Mouse (Mus musculus) layer of hippocampus, postnatal 25 days (tissue): ENCODE measurements around the gene Akr1b10. TPM values are rescaled to one million over a fixed set of nuclear protein-coding genes. Genes with fewer than 3 reads are reported as not detected.
"Not testable (repeated sequence)": the region's sequence is repeated elsewhere in the genome, so short reads cannot be mapped to it uniquely, and the experiment has no call there.

Source experiments
- DNase-seq, 2 experiments: peaks; one replicate each; pipeline ENCODE4 v3.0.0; 2022; ENCODE audit warnings: mixed read lengths in 2 of 2, low spot score in 1 of 2; ENCODE audit errors: extremely low spot score in 1 of 2
- total RNA-seq, 2 experiments: library from RNA; stranded (reverse); gene quantifications; 2 replicates each; pipeline ENCODE4 v1.2.3; 2021

The Akr1b10 gene
- 10 to 100 TPM; 21.6 to 26.5 TPM for total RNA-seq

DNA sequence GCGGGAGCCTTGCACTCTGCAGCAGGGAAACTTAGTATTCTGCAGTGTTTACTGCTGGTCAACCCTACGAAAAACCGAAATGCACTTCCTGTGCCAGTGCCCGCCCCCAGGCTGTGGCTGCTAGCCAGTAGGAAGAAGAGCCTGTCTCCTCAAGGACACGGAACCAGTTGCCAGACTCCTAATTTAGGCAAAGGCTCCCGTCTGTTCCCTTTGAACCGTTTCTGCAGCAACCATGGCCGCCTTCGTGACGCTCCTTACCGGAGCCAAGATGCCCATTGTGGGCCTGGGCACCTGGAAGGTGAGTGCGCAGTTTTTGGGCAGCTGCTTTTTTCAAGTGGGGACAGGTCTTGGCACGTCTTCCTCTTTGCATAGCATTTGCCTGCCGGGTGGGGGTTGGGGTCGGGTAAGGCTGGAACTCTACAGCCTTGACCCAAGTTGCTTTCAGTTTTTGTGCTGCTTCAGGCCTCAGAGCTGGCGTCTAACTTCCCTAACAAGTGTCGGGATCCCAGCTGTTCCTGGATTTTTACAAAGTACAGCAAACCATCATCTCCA is at the start of gene Akr1b10:
Gene Akr1b10, plus strand, starts transcription at position 109 of the 552 bp plus-strand sequence.
- DNase-seq: peak; percentile 52 to 59

DNA sequence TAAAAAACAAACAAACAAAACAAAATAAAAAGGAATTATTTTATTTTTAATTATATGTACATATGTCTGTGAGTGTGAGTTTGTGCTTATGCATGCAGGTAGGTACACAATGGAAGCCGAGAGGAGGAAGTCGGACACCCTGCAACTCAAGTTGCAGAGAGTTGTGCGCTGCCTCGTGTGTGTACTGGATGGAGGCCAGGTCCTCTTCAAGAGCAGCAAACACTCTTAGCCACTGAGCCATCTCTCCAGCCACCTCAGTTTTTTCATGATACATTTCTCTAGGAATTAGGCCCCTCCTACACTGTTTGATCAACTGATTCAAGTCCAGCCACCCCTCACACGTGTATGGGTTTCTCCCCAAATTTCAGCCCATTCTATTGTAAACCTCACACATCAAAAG is 49.3 kb upstream of the Akr1b10 start:
- DNase-seq: no peak

DNA sequence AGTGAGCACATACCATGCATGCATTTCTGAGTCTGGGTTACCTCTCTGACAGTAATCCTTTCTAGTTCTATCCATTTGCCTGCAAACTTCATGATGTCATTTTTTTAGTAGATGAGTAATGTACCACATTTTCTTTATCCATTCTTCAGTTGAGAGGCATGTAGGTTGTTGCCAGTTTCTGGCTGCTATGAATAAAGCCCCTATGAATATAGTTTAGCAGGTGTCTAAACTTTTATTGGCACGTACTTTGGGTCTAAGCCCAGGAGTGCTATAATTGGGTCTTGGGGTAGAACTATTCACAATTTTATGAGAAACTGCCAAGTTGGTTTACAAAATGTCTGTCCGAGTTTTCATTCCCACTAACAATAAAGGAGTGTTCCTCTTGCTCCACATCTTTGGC is 46.2 kb upstream of the Akr1b10 start:
- no peak for DNase-seq

DNA sequence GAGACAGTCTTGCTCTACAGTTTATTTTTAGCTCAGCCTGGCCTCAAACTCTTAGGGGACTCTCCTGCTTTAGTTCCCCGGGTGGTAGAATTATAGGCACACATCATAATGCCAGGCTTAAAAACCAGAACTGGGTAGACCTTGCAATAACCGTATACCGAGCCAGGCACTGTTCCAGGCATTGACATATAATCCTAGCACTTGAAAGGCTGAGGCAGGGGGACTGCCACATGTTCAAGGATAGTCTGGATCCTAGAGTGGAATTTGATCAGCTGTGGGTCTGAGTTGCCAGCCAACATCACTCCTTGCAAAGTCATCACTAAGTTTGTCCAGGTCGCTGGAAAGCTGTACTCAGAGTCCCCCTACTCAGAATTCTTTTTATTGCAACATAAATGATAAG is 42.0 kb upstream of the Akr1b10 start:
- DNase-seq: no peak

DNA sequence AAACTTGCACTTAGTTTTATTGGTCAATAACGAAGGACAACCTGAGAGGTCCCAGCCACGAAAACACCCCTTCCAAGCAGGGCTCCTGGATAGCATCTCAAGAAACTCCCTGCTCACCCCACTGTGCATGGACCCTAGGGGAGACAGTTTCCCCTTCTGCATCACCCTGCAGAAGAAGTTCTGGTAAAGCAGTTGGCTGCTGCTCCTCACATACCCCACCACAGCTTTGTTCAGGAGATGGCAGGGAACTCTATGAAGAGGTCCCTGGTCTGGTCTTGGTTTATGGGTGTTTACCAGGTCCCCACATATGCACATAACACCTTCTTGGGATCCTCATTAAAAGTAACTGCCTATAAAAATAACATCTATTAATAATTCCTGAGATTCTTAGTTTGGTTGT is 41.5 kb upstream of the Akr1b10 start:
- no peak for DNase-seq

GRCm38 (mm10) chr6:34343426-34343825 is 40.6 kb upstream of the Akr1b10 start:
- no peak for DNase-seq

DNA sequence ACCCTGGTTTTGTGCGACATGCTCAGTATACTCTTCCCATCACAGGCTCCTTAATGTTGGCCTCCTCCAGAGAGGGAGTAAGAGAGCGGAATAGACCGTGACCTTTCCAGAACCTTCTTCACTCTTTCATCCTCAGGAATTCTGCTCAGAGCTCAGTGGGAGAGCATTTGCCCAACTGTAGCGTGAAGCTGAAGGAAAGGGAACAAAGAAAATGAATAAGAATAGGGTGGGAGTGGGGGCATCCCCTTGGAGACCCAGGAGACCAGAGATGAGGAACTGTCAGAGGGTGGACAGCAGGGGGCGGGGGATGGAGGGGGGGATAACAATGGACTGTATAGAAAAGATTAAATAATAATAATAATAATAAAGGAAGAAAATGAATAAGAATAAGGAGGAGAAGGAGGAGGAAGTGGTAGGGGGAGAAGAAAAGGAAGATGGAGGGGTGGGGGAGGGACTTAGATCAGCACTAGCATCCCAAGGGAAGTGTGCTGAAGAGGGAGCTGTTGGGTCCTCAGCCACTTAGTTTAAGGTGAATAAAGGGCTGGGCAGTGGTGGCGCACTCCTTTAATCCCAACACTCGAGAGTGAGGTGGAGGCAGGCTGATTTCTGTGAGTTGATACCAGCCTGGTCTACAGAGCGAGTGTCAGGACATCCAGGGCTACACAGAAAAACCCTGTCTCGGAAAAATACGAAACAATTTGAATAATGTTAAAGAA is 39.7 kb upstream of the Akr1b10 start:
- DNase-seq: no peak

GRCm38 (mm10) chr6:34344935-34345334 is 39.1 kb upstream of the Akr1b10 start:
- no peak for DNase-seq

DNA sequence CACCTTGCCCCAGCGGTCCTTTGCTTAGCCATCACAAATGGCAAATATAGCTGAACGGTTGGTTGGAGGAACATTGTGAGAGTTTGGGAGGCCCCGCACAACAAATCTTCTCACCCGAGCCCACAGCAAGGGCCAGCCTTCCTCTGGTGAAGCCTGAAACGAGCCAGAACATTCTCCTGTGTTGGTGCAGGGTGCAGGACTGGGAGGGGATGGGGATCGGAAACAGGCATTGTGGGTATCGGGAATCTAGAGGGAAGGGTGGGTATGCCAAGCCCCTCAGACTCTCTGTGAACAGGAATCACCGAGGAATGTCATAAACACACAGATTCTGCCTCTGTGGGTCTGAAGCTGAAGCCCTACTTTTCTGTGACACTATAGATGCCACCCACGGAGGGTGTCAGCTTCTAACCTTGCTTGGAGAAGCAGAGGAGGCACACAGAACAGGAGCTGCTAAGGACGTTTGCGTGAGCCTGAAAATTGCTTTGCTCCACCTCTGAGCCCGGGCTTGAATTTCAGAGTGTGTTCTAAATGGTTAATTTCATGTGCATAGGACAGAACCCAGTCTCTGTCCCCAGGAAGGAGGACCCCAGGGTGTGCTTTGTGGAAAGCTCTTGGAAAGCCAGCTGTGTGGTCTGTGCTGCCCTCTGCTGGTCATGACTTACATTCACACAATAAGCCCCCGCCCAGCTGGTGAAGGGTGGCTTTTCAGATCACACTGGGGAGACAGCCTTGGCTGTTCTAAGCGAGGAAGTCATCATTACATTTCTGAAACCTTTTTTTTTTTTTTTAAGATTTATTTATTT is 37.7 kb upstream of the Akr1b10 start:
- peak; percentile 66 to 79 for DNase-seq

DNA sequence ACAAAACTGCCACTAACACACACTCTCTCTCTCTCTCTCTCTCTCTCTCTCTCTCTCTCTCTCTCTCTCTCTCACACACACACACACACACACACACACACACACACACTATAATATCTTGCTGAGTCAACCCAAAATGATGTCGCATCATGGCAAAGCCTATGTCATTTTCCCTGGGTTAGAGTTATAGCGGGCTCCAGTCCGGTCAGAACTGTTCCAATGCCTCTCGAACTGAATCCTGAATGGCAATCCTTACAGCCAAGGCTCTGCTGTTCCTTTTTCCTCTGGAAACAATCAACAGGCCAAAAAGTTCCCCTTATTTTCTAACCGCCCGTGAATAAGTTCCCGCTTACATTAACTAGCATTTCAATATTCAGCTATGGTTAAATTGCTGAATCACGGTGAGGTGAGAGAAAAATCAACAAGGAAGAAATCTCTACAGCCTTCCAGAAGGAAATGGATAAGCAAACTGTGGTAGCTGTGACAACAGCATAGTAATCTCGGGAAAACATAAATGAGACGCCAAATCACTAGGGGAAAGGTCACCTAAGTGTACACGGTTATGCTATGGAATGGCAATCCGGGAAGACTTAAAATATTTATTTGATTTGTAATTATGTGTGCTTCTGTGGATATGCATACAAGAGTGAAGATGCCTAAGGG is 33.9 kb upstream of the Akr1b10 start:
- no peak for DNase-seq

DNA sequence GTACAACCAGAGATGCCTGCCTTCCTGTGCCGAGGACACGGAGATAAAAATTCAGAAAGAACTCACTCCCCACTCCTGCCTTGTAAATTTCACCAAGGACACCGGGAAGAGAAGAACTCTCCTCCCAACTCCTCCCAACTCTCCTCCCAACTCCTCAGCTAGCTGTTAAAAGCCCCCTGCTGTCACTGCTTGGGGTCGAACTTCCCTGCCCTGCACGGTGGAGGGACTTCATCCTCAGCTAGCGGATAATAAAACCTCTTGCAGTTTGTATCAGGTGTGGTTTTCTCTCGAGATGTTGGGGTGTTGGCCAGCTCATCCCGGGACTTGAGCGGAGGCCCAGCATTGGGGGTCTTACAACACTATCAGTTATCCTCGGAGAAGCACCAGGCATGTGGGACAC is 32.5 kb upstream of the Akr1b10 start:
- not testable (repeated sequence) for DNase-seq

- no peak for DNase-seq
These were observed 31.6 kb upstream of the Akr1b10 start for GRCm38 (mm10) chr6:34352401-34352800.

DNA sequence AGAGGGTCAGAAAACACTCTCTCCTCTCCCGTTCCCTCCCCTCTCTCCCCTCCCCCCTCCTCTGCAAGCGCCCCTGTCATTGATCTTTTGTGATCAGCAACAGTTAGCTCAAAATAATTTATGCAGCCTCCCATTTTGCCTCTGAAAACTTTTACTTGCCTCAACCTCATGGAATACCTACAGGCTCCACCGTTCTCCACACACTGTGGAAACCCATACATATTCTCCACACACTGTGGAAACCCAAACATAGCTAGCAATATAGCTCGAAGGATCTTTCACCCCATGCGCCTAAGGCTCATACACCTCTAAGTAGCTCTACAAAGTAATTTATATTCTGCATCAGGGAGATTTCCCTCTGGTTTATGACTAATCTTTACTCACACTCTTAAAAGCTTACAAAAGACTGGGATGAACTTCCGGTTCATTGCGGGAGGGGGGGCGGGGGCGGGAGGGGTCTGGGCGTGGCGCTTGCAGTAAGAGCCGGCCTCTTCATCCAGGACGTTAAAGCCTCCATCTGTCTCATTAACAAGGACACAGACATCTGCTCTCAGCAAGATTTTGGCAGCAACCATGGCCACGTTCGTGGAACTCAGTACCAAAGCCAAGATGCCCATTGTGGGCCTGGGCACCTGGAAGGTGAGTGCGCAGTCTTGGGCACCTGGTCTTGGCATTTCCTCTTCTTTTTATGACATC is 30.2 kb upstream of the Akr1b10 start, which contains the start of gene Akr1b8:
Gene Akr1b8, plus strand, starts transcription at position 462 of the 696 bp plus-strand sequence.
- DNase-seq: no peak

GRCm38 (mm10) chr6:34354354-34355348 is 29.4 kb upstream of the Akr1b10 start:
- no peak for DNase-seq

DNA sequence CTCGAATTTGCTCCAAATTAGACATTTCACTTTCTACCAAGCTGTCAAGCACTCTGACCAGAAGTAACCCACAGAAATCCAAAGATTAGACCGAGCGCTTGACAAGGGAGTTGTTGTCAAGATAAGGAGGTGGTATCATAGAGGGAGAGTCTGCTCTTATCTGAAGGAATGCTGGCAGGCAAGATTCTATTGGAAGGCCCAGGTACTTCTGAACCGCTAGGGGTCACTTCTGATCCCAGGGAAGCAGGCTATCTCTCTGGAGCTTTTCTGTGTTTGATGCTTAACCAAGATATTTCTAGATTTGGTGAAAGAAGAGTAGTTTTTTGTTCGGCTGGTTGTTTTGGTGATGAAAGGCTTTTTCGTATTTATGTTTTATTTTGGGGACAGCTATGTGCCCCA is 28.7 kb upstream of the Akr1b10 start:
- DNase-seq: no peak

DNA sequence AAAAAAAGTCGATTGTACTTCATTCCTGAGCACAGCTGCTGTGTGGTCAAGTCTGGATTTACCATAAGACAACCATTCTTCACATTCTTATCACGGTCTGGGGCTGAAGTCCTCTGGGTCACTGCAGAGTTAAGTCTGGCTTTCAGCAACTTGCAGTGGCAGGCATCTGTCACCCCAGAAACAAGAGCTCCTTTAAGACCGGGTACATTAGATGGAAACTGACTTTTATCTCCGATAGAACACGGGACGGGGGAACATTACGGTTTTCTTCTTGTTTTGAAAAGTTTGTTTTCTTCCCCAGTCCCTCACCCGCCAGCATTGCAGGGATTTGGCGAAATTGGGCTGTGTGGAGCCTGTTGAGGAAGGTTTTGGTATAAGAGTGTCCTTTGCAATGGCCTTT is 28.2 kb upstream of the Akr1b10 start:
- no peak for DNase-seq

GRCm38 (mm10) chr6:34364217-34365136 is 19.5 kb upstream of the Akr1b10 start:
- DNase-seq: no peak

- no peak for DNase-seq
These were observed 16.0 kb upstream of the Akr1b10 start for GRCm38 (mm10) chr6:34367998-34368397.
